Mouse (Mus musculus): ENCODE results near the gene Neurl3. TPM values are rescaled to one million over a fixed set of nuclear protein-coding genes. Genes with fewer than 3 reads are reported as not detected.

The Neurl3 gene
- polyA plus RNA-seq, 2 experiments: 1.9 to 2.6 TPM

GRCm38 (mm10) chr1:36315776-36316100 lies 41.3 kb upstream of the Neurl3 start:
- Histone ChIP-seq H3K27ac (no peak overlapping the region), H3K4me3 (ENCODE audit: insufficient read depth in 1 of 2, low read depth in 2 of 2, low read length in 2 of 2) (no peak overlapping the region), H3K36me3 (replicated peaks; ENCODE audit: control insufficient read depth, insufficient read depth, low read depth) (no peaks in the 10 kb centered on the region), H3K9ac (replicated peaks) (no peak overlapping the region), H3K27me3 (ENCODE audit: control insufficient read depth, insufficient read depth, low read length) (no peaks in the 10 kb centered on the region), H3K4me2 (ENCODE audit: low read depth) (no peak overlapping the region), H3K9me3 (ENCODE audit: control insufficient read depth, low read length) (no peaks in the 10 kb centered on the region), H3K4me1 (replicated peaks; ENCODE audit: control insufficient read depth in 2 of 2, insufficient read depth in 2 of 2, low read length in 1 of 2) (no peaks in the 10 kb centered on the region)
- no peak for DNase-seq (ENCODE audit: low read depth in 3 of 3, low spot score in 3 of 3)
- no peak for TF ChIP-seq CTCF (IDR thresholded peaks at IDR 0.05; ENCODE audit: low read depth)
- no peak for TF ChIP-seq EP300 (IDR thresholded peaks at IDR 0.05; ENCODE audit: low read depth)
- 73% methylated on average over 2 of the region's 2 CpGs for WGBS (ENCODE audit: insufficient replicate concordance)
- no peak for ATAC-seq (ENCODE audit: insufficient read depth)

- H3K27me3 ChIP-seq (ENCODE audit: control insufficient read depth, insufficient read depth, low read length): no peaks in the 10 kb centered on the region
- DNase-seq (ENCODE audit: low read depth in 3 of 3, low spot score in 3 of 3) (no peak), ATAC-seq (ENCODE audit: insufficient read depth) (peak; percentile 28; the same call in 1 of the 2 replicates)
- H3K9ac ChIP-seq (replicated peaks): no peak overlapping the region
- no peak overlapping the region for H3K4me3 ChIP-seq (ENCODE audit: insufficient read depth in 1 of 2, low read depth in 2 of 2, low read length in 2 of 2)
- WGBS (ENCODE audit: insufficient replicate concordance): 64% methylated on average over 11 of the region's 11 CpGs
- TF ChIP-seq EP300 (IDR thresholded peaks at IDR 0.05; ENCODE audit: low read depth) (no peak), CTCF (IDR thresholded peaks at IDR 0.05; ENCODE audit: low read depth) (no peak)
- no peaks in the 10 kb centered on the region for H3K4me1 ChIP-seq (replicated peaks; ENCODE audit: control insufficient read depth in 2 of 2, insufficient read depth in 2 of 2, low read length in 1 of 2)
- no peak overlapping the region for H3K27ac ChIP-seq
- H3K36me3 ChIP-seq (replicated peaks; ENCODE audit: control insufficient read depth, insufficient read depth, low read depth): no peaks in the 10 kb centered on the region
- no peak overlapping the region for H3K4me2 ChIP-seq (ENCODE audit: low read depth)
- H3K9me3 ChIP-seq (ENCODE audit: control insufficient read depth, low read length): no peaks in the 10 kb centered on the region
Observed at GRCm38 (mm10) chr1:36314959-36315775, 40.7 kb upstream of the Neurl3 start.

- DNase-seq (ENCODE audit: low read depth in 3 of 3, low spot score in 3 of 3) (no peak), ATAC-seq (ENCODE audit: insufficient read depth) (no peak)
- no peaks in the 10 kb centered on the region for H3K9me3 ChIP-seq (ENCODE audit: control insufficient read depth, low read length)
- peaks cover 8% of the 10 kb centered on the region for H3K27me3 ChIP-seq (ENCODE audit: control insufficient read depth, insufficient read depth, low read length)
- no peak overlapping the region for H3K9ac ChIP-seq (replicated peaks)
- H3K4me2 ChIP-seq (ENCODE audit: low read depth): no peak overlapping the region
- no peak overlapping the region for H3K4me3 ChIP-seq (ENCODE audit: insufficient read depth in 1 of 2, low read depth in 2 of 2, low read length in 2 of 2)
- H3K36me3 ChIP-seq (replicated peaks; ENCODE audit: control insufficient read depth, insufficient read depth, low read depth): no peaks in the 10 kb centered on the region
- no peak for TF ChIP-seq CTCF (IDR thresholded peaks at IDR 0.05; ENCODE audit: low read depth)
- TF ChIP-seq EP300 (IDR thresholded peaks at IDR 0.05; ENCODE audit: low read depth): no peak
- WGBS (ENCODE audit: insufficient replicate concordance): 19% methylated on average over 3 of the region's 3 CpGs
- H3K27ac ChIP-seq: no peak overlapping the region
- peaks cover 0 to 8% of the 10 kb centered on the region in 2 experiments; a peak in 2 of 4 replicates for H3K4me1 ChIP-seq (replicated peaks; ENCODE audit: control insufficient read depth in 2 of 2, insufficient read depth in 2 of 2, low read length in 1 of 2)
Observed at GRCm38 (mm10) chr1:36309498-36309901, 35.0 kb upstream of the Neurl3 start.

GRCm38 (mm10) chr1:36308966-36309475 lies 34.5 kb upstream of the Neurl3 start:
- 44% methylated on average over 9 of the region's 9 CpGs for WGBS (ENCODE audit: insufficient replicate concordance)
- H3K9ac ChIP-seq (replicated peaks): no peak overlapping the region
- DNase-seq (ENCODE audit: low read depth in 3 of 3, low spot score in 3 of 3) (no peak), ATAC-seq (ENCODE audit: insufficient read depth) (no peak)
- peaks cover 0 to 8% of the 10 kb centered on the region in 2 experiments; a peak in 2 of 4 replicates for H3K4me1 ChIP-seq (replicated peaks; ENCODE audit: control insufficient read depth in 2 of 2, insufficient read depth in 2 of 2, low read length in 1 of 2)
- H3K36me3 ChIP-seq (replicated peaks; ENCODE audit: control insufficient read depth, insufficient read depth, low read depth): no peaks in the 10 kb centered on the region
- TF ChIP-seq CTCF (IDR thresholded peaks at IDR 0.05; ENCODE audit: low read depth) (no peak), EP300 (IDR thresholded peaks at IDR 0.05; ENCODE audit: low read depth) (no peak)
- peaks cover 12% of the 10 kb centered on the region for H3K27me3 ChIP-seq (ENCODE audit: control insufficient read depth, insufficient read depth, low read length)
- no peak overlapping the region for H3K27ac ChIP-seq
- H3K4me2 ChIP-seq (ENCODE audit: low read depth): peak overlapping the region; percentile 78
- H3K4me3 ChIP-seq (ENCODE audit: insufficient read depth in 1 of 2, low read depth in 2 of 2, low read length in 2 of 2): peak overlapping the region in 1 of 2 experiments; percentile 66; a peak in 2 of 4 replicates
- no peaks in the 10 kb centered on the region for H3K9me3 ChIP-seq (ENCODE audit: control insufficient read depth, low read length)

GRCm38 (mm10) chr1:36308451-36308901 lies 34.0 kb upstream of the Neurl3 start:
- peak overlapping the region; percentile 78 for H3K4me2 ChIP-seq (ENCODE audit: low read depth)
- H3K27ac ChIP-seq: no peak overlapping the region
- H3K9ac ChIP-seq (replicated peaks): peak overlapping the region; percentile 58
- WGBS (ENCODE audit: insufficient replicate concordance): 2% methylated on average over 12 of the region's 12 CpGs
- no peaks in the 10 kb centered on the region for H3K36me3 ChIP-seq (replicated peaks; ENCODE audit: control insufficient read depth, insufficient read depth, low read depth)
- TF ChIP-seq CTCF (IDR thresholded peaks at IDR 0.05; ENCODE audit: low read depth) (no peak), EP300 (IDR thresholded peaks at IDR 0.05; ENCODE audit: low read depth) (no peak)
- no peaks in the 10 kb centered on the region for H3K9me3 ChIP-seq (ENCODE audit: control insufficient read depth, low read length)
- ATAC-seq (ENCODE audit: insufficient read depth) (no peak), DNase-seq (ENCODE audit: low read depth in 3 of 3, low spot score in 3 of 3) (no peak)
- H3K4me1 ChIP-seq (replicated peaks; ENCODE audit: control insufficient read depth in 2 of 2, insufficient read depth in 2 of 2, low read length in 1 of 2): peaks cover 0 to 8% of the 10 kb centered on the region in 2 experiments; a peak in 2 of 4 replicates
- peak overlapping the region; percentile 66 to 69 for H3K4me3 ChIP-seq (ENCODE audit: insufficient read depth in 1 of 2, low read depth in 2 of 2, low read length in 2 of 2)
- peaks cover 17% of the 10 kb centered on the region for H3K27me3 ChIP-seq (ENCODE audit: control insufficient read depth, insufficient read depth, low read length)

All from liver, embryonic 14.5 days (tissue).